In the genomic region with DNA sequence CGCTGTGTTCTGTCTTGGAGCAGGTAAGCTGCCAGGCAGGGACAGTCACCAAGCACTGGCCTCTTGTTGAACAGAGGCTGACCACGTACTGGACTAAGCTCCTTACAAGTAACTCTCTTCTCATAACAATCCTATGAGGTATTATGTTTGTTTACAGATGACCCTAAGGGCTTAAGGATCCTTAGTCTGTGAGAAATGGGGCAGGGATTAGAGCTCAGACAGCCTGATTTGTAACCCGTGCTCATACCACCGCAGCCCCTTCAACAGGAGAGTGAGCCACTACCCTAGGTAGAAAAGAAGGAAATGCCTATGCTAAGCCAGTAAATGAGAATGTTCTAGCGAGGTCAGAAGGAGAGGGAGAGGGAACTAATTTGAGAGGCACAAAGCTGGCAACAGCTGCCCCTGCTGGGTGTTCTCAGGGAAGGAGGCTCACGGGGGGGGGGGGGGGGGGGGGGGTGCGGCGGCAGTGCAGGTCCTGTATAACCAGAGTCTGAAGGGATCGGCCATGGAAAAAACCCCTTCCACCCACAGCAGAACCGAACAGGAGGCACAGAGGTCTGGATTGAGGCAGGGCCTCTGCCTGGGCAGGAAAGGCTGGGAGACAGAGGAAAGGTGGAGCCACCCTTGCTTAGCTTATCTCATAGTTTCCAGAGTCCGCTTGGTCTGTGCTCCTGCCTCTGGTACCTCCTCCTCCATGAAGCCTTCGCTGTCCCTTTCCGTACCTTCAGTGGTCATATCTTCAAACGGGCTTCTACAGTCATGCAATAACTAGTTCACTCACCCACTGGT, we compare ENCODE assay signal across 12 mouse cellular contexts. TPM values are rescaled to one million over a fixed set of nuclear protein-coding genes. Genes with fewer than 3 reads are reported as not detected.
A peak's percentile ranks its signal among the peaks of the same experiment; 100 is the strongest.
DNase-seq lines count a peak whose midpoint lies in the region; ATAC-seq and TF ChIP-seq lines count a peak whose summit lies in the region.
"Had no signal": no experiment of that assay in that cellular context is flagged by ENCODE, and none has a peak within 500 bp of the region (broad histone marks: within the 10 kb centered on the region; RNA-seq: fewer than 3 reads in every experiment).

No protein-coding gene starts in this region.

- no peak for TF ChIP-seq EP300 in liver, postnatal 0 days (IDR thresholded peaks at IDR 0.05; ENCODE audit: low read depth)

- ATAC-seq in kidney, embryonic 15.5 days (replicated peaks; ENCODE audit: low FRiP score) = no peak
- no peak; the same call in 1 of the 2 replicates for ATAC-seq in heart, embryonic 16.5 days (replicated peaks; ENCODE audit: extremely low read depth, insufficient read depth, low FRiP score)
- 0 out of 2 replicates have a peak, but pooled peaks have one; percentile 11 for ATAC-seq in liver, postnatal 0 days
- no peak for ATAC-seq in midbrain, embryonic 15.5 days (replicated peaks)
- ATAC-seq in neural tube, embryonic 15.5 days (ENCODE audit: low FRiP score) = no peak
- ATAC-seq: CD4-positive, CD25-positive, alpha-beta regulatory T cell, adult 4 months had no signal

- WGBS in kidney, adult 2 months = 52% methylated on average over 13 of the region's 14 CpGs
- WGBS in kidney, embryonic 15.5 days = 60% methylated on average over 14 of the region's 14 CpGs
- 57% methylated on average over 10 of the region's 14 CpGs for WGBS in heart, embryonic 16.5 days
- 50% methylated on average over 11 of the region's 14 CpGs for WGBS in liver, postnatal 0 days (ENCODE audit: insufficient replicate concordance)
- WGBS in midbrain, embryonic 15.5 days = 59% methylated on average over 12 of the region's 14 CpGs
- WGBS in neural tube, embryonic 15.5 days = 72% methylated on average over 14 of the region's 14 CpGs

- H3K4me2 ChIP-seq in kidney, embryonic 15.5 days = no peak overlapping the region
- H3K4me2 ChIP-seq in heart, embryonic 16.5 days (ENCODE audit: low read depth, low read length) = no peak overlapping the region
- H3K4me2 ChIP-seq in liver, postnatal 0 days (ENCODE audit: low read depth, low read length) = no peak overlapping the region
- no peak overlapping the region for H3K4me2 ChIP-seq in midbrain, embryonic 15.5 days
- H3K4me2 ChIP-seq in neural tube, embryonic 15.5 days = no peak overlapping the region
- H3K4me2 ChIP-seq: lung, embryonic 14.5 days had no signal

- no peaks in the 10 kb centered on the region for H3K4me1 ChIP-seq in kidney, adult 2 months (ENCODE audit: control insufficient read depth, insufficient read depth, low read length)
- H3K4me1 ChIP-seq in kidney, embryonic 15.5 days = 0 out of 2 replicates have a peak, but pooled peaks cover 17% of the 10 kb centered on the region
- peaks cover 8% of the 10 kb centered on the region; the same call in 1 of the 2 replicates for H3K4me1 ChIP-seq in heart, embryonic 16.5 days (ENCODE audit: control insufficient read depth, insufficient read depth, low read length)
- peaks cover 4% of the 10 kb centered on the region; the same call in 1 of the 2 replicates for H3K4me1 ChIP-seq in liver, postnatal 0 days (ENCODE audit: insufficient read depth)
- H3K4me1 ChIP-seq in midbrain, embryonic 15.5 days = no peaks in the 10 kb centered on the region
- H3K4me1 ChIP-seq in neural tube, embryonic 15.5 days = no peaks in the 10 kb centered on the region

- TF ChIP-seq POLR2A in kidney, adult 2 months (IDR thresholded peaks at IDR 0.05; ENCODE audit: low read depth, low read length) = no peak

- peak; percentile 28 for DNase-seq in kidney, adult 2 months
- DNase-seq in liver, postnatal 0 days = no peak
- peak; percentile 84 for DNase-seq in retina, postnatal 1 day
- no peak for DNase-seq in adrenal gland, adult 8-10 months
- DNase-seq: cerebellum, postnatal 25 days; layer of hippocampus, postnatal 36 days; lung, embryonic 14.5 days had no signal

- no peak overlapping the region for H3K4me3 ChIP-seq in kidney, adult 2 months (ENCODE audit: insufficient read depth, low read depth, low read length)
- no peak overlapping the region for H3K4me3 ChIP-seq in kidney, embryonic 15.5 days (replicated peaks)
- no peak overlapping the region for H3K4me3 ChIP-seq in heart, embryonic 16.5 days (ENCODE audit: low read length)
- H3K4me3 ChIP-seq in liver, postnatal 0 days (ENCODE audit: low read depth, low read length) = no peak overlapping the region
- H3K4me3 ChIP-seq in midbrain, embryonic 15.5 days = no peak overlapping the region
- no peak overlapping the region for H3K4me3 ChIP-seq in neural tube, embryonic 15.5 days (replicated peaks)

- no peaks in the 10 kb centered on the region for H3K36me3 ChIP-seq in kidney, adult 2 months (ENCODE audit: control insufficient read depth, insufficient read depth, low read length)
- peaks cover 9% of the 10 kb centered on the region for H3K36me3 ChIP-seq in kidney, embryonic 15.5 days
- no peaks in the 10 kb centered on the region for H3K36me3 ChIP-seq in heart, embryonic 16.5 days (ENCODE audit: control insufficient read depth, insufficient read depth)
- no peaks in the 10 kb centered on the region for H3K36me3 ChIP-seq in liver, postnatal 0 days (replicated peaks; ENCODE audit: insufficient read depth, low read length)
- H3K36me3 ChIP-seq in midbrain, embryonic 15.5 days (replicated peaks) = no peaks in the 10 kb centered on the region
- 0 out of 2 replicates have a peak, but pooled peaks cover 2% of the 10 kb centered on the region for H3K36me3 ChIP-seq in neural tube, embryonic 15.5 days

- peak overlapping the region; percentile 15; the same call in 1 of the 2 replicates for H3K27ac ChIP-seq in kidney, adult 2 months (ENCODE audit: insufficient read depth, low read depth, low read length)
- H3K27ac ChIP-seq in kidney, embryonic 15.5 days = no peak overlapping the region
- H3K27ac ChIP-seq in heart, embryonic 16.5 days (ENCODE audit: low read length) = peak overlapping the region; percentile 51
- H3K27ac ChIP-seq in liver, postnatal 0 days (ENCODE audit: low read depth) = no peak overlapping the region
- no peak overlapping the region for H3K27ac ChIP-seq in midbrain, embryonic 15.5 days
- H3K27ac ChIP-seq in neural tube, embryonic 15.5 days (replicated peaks) = no peak overlapping the region

- H3K27me3 ChIP-seq in kidney, adult 2 months (replicated peaks; ENCODE audit: control insufficient read depth, insufficient read depth, low read length) = no peaks in the 10 kb centered on the region
- no peaks in the 10 kb centered on the region for H3K27me3 ChIP-seq in kidney, embryonic 15.5 days
- H3K27me3 ChIP-seq in heart, embryonic 16.5 days (ENCODE audit: control insufficient read depth, insufficient read depth, low read length) = no peaks in the 10 kb centered on the region
- H3K27me3 ChIP-seq in liver, postnatal 0 days (ENCODE audit: insufficient read depth, low read length) = no peaks in the 10 kb centered on the region
- H3K27me3 ChIP-seq in midbrain, embryonic 15.5 days (replicated peaks) = no peaks in the 10 kb centered on the region
- no peaks in the 10 kb centered on the region for H3K27me3 ChIP-seq in neural tube, embryonic 15.5 days (replicated peaks)

- no peak overlapping the region for H3K9ac ChIP-seq in kidney, embryonic 15.5 days
- H3K9ac ChIP-seq in heart, embryonic 16.5 days (ENCODE audit: low read length) = no peak overlapping the region
- no peak overlapping the region for H3K9ac ChIP-seq in liver, postnatal 0 days (replicated peaks)
- H3K9ac ChIP-seq in midbrain, embryonic 15.5 days = no peak overlapping the region
- H3K9ac ChIP-seq in neural tube, embryonic 15.5 days (replicated peaks) = no peak overlapping the region
- H3K9ac ChIP-seq: lung, embryonic 14.5 days had no signal

- TF ChIP-seq CTCF in kidney, adult 2 months (conservative IDR thresholded peaks at IDR 0.05; ENCODE audit: insufficient read depth, insufficient read length, low read depth, low read length) = no peak
- TF ChIP-seq CTCF in liver, postnatal 0 days (IDR thresholded peaks at IDR 0.05; ENCODE audit: low read depth) = no peak

- no peaks in the 10 kb centered on the region for H3K9me3 ChIP-seq in kidney, embryonic 15.5 days (replicated peaks)
- H3K9me3 ChIP-seq in heart, embryonic 16.5 days (replicated peaks; ENCODE audit: control insufficient read depth, low read length) = peaks cover 3% of the 10 kb centered on the region
- H3K9me3 ChIP-seq in liver, postnatal 0 days (ENCODE audit: low read length) = no peaks in the 10 kb centered on the region
- no peaks in the 10 kb centered on the region for H3K9me3 ChIP-seq in midbrain, embryonic 15.5 days
- no peaks in the 10 kb centered on the region for H3K9me3 ChIP-seq in neural tube, embryonic 15.5 days (replicated peaks)

RNA-seq across cellular contexts. Expression of a gene that starts 15.0 kb away (rescaled TPM):
- 101 and 123 TPM in 2 replicates for polyA plus RNA-seq in kidney, adult 2 months (2012; rRNA removed)
- polyA plus RNA-seq in kidney, embryonic 15.5 days (2015; fragmentation: Nextera tagmentation; extraction: Ambion mirVana) = 65.1 and 69.6 TPM in 2 replicates
- polyA plus RNA-seq in heart, embryonic 16.5 days (2015; fragmentation: Nextera tagmentation; extraction: Ambion mirVana) = 45.3 and 46.2 TPM in 2 replicates
- 24.3 and 25.1 TPM in 2 replicates for polyA plus RNA-seq in liver, postnatal 0 days (2015; fragmentation: Nextera tagmentation; extraction: Ambion mirVana)
- total RNA-seq in adrenal gland, adult 8-10 months (2022) = 10 to 100 TPM; 75.7 to 93.8 (median 88.6) TPM
- 97.7 and 101 TPM in 2 replicates for polyA plus RNA-seq in midbrain, embryonic 15.5 days (2015; fragmentation: Nextera tagmentation; extraction: Ambion mirVana)
- 88.8 and 92.2 TPM in 2 replicates for polyA plus RNA-seq in neural tube, embryonic 15.5 days (2015; fragmentation: Nextera tagmentation; extraction: Ambion mirVana)

RNA-seq across cellular contexts. Expression of a gene that starts 26.4 kb away (rescaled TPM):
- polyA plus RNA-seq in kidney, adult 2 months (2012; rRNA removed) = 36.8 and 43.6 TPM in 2 replicates
- 13.0 and 14.0 TPM in 2 replicates for polyA plus RNA-seq in kidney, embryonic 15.5 days (2015; fragmentation: Nextera tagmentation; extraction: Ambion mirVana)
- 10.6 and 16.4 TPM in 2 replicates for polyA plus RNA-seq in heart, embryonic 16.5 days (2015; fragmentation: Nextera tagmentation; extraction: Ambion mirVana)
- polyA plus RNA-seq in liver, postnatal 0 days (2015; fragmentation: Nextera tagmentation; extraction: Ambion mirVana) = 2.7 TPM in 2 replicates
- total RNA-seq in adrenal gland, adult 8-10 months (2022) = 10 to 100 TPM in 2 of 4 experiments, 1 to 10 TPM in 2; 5.4 to 18.3 (median 11.6) TPM
- 19.2 and 19.5 TPM in 2 replicates for polyA plus RNA-seq in midbrain, embryonic 15.5 days (2015; fragmentation: Nextera tagmentation; extraction: Ambion mirVana)
- polyA plus RNA-seq in neural tube, embryonic 15.5 days (2015; fragmentation: Nextera tagmentation; extraction: Ambion mirVana) = 22.2 and 25.3 TPM in 2 replicates

RNA-seq across cellular contexts. Expression of a gene that starts 38.8 kb away (rescaled TPM):
- polyA plus RNA-seq in kidney, adult 2 months (2012; rRNA removed) = 0.10 TPM in 1 of 2 replicates, not detected in the other
- polyA plus RNA-seq in kidney, embryonic 15.5 days (2015; fragmentation: Nextera tagmentation; extraction: Ambion mirVana) = not detected in 2 replicates
- polyA plus RNA-seq in heart, embryonic 16.5 days (2015; fragmentation: Nextera tagmentation; extraction: Ambion mirVana) = not detected in 2 replicates
- polyA plus RNA-seq in liver, postnatal 0 days (2015; fragmentation: Nextera tagmentation; extraction: Ambion mirVana) = not detected in 2 replicates
- total RNA-seq in adrenal gland, adult 8-10 months (2022) = not detected
- polyA plus RNA-seq in midbrain, embryonic 15.5 days (2015; fragmentation: Nextera tagmentation; extraction: Ambion mirVana) = not detected in 2 replicates
- not detected in 2 replicates for polyA plus RNA-seq in neural tube, embryonic 15.5 days (2015; fragmentation: Nextera tagmentation; extraction: Ambion mirVana)
- total RNA-seq: layer of hippocampus, postnatal 36 days had no signal
- polyA plus RNA-seq: CD4-positive, CD25-positive, alpha-beta regulatory T cell, adult 4 months; lung, embryonic 14.5 days had no signal

RNA-seq across cellular contexts. Expression of a gene that starts 49.9 kb away (rescaled TPM):
- 459 and 460 TPM in 2 replicates for polyA plus RNA-seq in kidney, adult 2 months (2012; rRNA removed)
- 329 and 368 TPM in 2 replicates for polyA plus RNA-seq in kidney, embryonic 15.5 days (2015; fragmentation: Nextera tagmentation; extraction: Ambion mirVana)
- polyA plus RNA-seq in heart, embryonic 16.5 days (2015; fragmentation: Nextera tagmentation; extraction: Ambion mirVana) = 21.3 and 50.0 TPM in 2 replicates
- polyA plus RNA-seq in liver, postnatal 0 days (2015; fragmentation: Nextera tagmentation; extraction: Ambion mirVana) = 3.0 and 3.3 TPM in 2 replicates
- total RNA-seq in adrenal gland, adult 8-10 months (2022) = not detected
- polyA plus RNA-seq in midbrain, embryonic 15.5 days (2015; fragmentation: Nextera tagmentation; extraction: Ambion mirVana) = 2.6 and 3.2 TPM in 2 replicates
- polyA plus RNA-seq in neural tube, embryonic 15.5 days (2015; fragmentation: Nextera tagmentation; extraction: Ambion mirVana) = 1.6 and 10.4 TPM in 2 replicates
- total RNA-seq: layer of hippocampus, postnatal 36 days had no signal

RNA-seq across cellular contexts. Expression of a gene that starts 51.5 kb away (rescaled TPM):
- polyA plus RNA-seq in kidney, adult 2 months (2012; rRNA removed) = 22.1 and 23.4 TPM in 2 replicates
- polyA plus RNA-seq in kidney, embryonic 15.5 days (2015; fragmentation: Nextera tagmentation; extraction: Ambion mirVana) = 7.7 and 8.3 TPM in 2 replicates
- 11.6 and 12.1 TPM in 2 replicates for polyA plus RNA-seq in heart, embryonic 16.5 days (2015; fragmentation: Nextera tagmentation; extraction: Ambion mirVana)
- 5.8 and 6.1 TPM in 2 replicates for polyA plus RNA-seq in liver, postnatal 0 days (2015; fragmentation: Nextera tagmentation; extraction: Ambion mirVana)
- 1 to 10 TPM in 3 of 4 experiments, not detected in 1; 2.3 to 7.3 (median 4.6) TPM for total RNA-seq in adrenal gland, adult 8-10 months (2022)
- 2.4 and 3.5 TPM in 2 replicates for polyA plus RNA-seq in midbrain, embryonic 15.5 days (2015; fragmentation: Nextera tagmentation; extraction: Ambion mirVana)
- 4.5 and 5.8 TPM in 2 replicates for polyA plus RNA-seq in neural tube, embryonic 15.5 days (2015; fragmentation: Nextera tagmentation; extraction: Ambion mirVana)
- polyA plus RNA-seq: CD4-positive, CD25-positive, alpha-beta regulatory T cell, adult 4 months had no signal

Comparison
In these comparisons a context has a peak if more than half of its experiments do, and no peak if none do; other contexts are left out.
1. H3K27ac ChIP-seq: peak in kidney, adult 2 months (single experiment) and heart, embryonic 16.5 days (single experiment); none in kidney, embryonic 15.5 days (single experiment), liver, postnatal 0 days (single experiment), midbrain, embryonic 15.5 days (single experiment) and neural tube, embryonic 15.5 days (single experiment).
2. DNase-seq: peak in kidney, adult 2 months (single experiment) and retina, postnatal 1 day (single experiment); none in liver, postnatal 0 days (single experiment) and adrenal gland, adult 8-10 months (single experiment).